Mouse (Mus musculus) bone marrow macrophage, adult 2 months (primary cell): Measurements from ENCODE around the gene Fignl2.

ENCODE experiments used
- CTCF ChIP-seq: IDR thresholded peaks from 2 replicates; pipeline ENCODE4 v1.5.1; 2012; ENCODE audit warnings: low read depth, mild to moderate bottlenecking, low read length, moderate library complexity
- POLR2A ChIP-seq: IDR thresholded peaks from 2 replicates; pipeline ENCODE4 v1.6.1; 2012; ENCODE audit warnings: mild to moderate bottlenecking, low read depth, low read length, borderline replicate concordance

DNA sequence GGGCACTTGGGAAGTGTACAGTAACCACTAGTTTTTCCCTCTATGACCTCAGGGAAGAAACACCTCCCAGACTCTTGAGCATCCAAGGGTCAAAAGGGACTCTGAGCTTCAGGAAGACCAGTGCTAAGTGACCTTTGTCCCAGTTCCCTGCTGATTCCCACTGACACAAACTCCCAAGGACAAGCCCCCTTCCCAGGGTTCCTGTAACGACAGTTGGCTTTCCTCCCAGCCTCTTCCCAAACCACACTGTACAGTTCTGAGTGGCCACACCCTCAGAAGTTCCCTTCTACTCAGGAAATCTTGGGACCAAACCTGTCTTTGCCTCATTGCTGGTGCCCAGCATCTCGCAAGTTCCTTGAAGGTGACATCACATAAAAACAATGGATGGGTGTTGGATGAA lies 5.6 kb downstream of the Fignl2 start:
- no peak for TF ChIP-seq POLR2A
- TF ChIP-seq CTCF: no peak
